Mouse (Mus musculus) left cerebral cortex, postnatal 4 days (tissue): ENCODE data around the gene Tst. TPM values are rescaled to one million over a fixed set of nuclear protein-coding genes. Genes with fewer than 3 reads are reported as not detected.

Experiments
- DNase-seq: peaks from one replicate; pipeline ENCODE4 v3.0.0-alpha.2; 2022
- intact Hi-C: fragments of 180-260 bp; cut with DNase I; formaldehyde crosslinking; loops from one replicate; pipeline ENCODE4 v1.15.1; 2025
- total RNA-seq, 2 experiments: library from RNA; stranded (reverse); gene quantifications; 2 replicates each; pipeline ENCODE4 v1.2.3; 2021

Gene Tst
- total RNA-seq, 2 experiments from 2014 or later: 29.2 to 30.4 TPM

- intact Hi-C loops: loop anchor here (10.0 kb wide), 1 partner anchor 457 kb away; the partner anchor contains the start of gene Eif3d
- DNase-seq: no peak
Measured at GRCm38 (mm10) chr15:78431541-78432121, 25.9 kb upstream of the Tst start.

DNA sequence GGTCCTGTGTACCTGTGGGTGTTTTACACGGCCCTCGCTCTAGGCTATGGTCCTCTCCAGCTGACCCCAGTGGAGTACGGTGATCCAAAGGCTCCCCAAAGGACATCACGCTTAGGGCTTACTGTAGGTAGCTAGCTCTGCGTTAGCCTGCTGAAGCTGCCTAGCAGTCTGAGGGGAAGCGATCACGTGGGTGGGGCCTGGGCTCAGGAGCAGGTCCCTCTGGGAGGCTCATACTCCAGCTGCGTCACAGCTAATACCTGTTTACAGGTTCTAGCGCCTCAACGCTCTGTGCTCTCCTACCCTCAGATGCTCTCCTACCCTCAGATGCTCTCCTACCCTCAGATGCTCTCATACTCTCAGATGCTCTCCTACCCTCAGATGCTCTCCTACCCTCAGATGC is 25.2 kb upstream of the Tst start:
- intact Hi-C loops: loop anchor here (10.0 kb wide), 1 partner anchor 456 kb away; the partner anchor contains the start of gene Eif3d
- no peak for DNase-seq

DNA sequence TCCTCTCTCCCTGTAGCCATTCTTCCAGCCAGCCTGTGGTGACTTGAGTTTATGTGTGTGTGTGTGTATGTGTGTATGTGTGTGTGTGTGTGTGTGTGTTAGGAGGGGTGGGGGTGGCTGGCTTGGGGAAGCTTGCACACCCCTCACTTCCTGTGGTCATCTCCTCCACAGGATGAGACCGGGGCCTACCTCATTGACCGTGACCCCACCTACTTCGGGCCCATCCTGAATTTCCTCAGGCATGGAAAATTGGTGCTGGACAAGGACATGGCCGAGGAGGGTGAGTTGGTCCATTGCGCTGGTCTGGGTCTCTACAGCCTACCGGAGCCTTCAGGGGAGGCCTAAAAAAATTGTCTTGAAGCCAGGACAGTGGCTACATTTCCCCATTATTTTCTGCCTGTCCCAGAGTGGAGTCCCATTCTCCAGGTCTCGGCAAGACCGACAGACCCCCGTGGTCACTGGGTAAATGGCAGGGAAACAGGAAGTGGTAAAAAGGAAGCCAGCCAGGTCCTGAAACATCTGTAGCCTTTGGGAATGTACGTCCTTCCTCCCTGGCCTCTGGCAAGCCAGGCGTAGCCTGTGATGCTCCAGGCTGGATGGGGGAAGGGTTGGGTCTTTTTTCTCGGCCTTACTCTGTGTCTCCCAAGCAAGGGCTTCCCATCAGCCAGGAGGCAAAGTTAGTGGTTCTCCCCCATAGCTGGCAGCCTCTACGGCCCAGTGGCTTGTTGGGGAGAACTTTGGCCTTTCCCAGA is 24.3 kb upstream of the Tst start:
- intact Hi-C loops: loop anchor here (10.0 kb wide), 1 partner anchor 455 kb away; the partner anchor contains the start of gene Eif3d
- DNase-seq: no peak

DNA sequence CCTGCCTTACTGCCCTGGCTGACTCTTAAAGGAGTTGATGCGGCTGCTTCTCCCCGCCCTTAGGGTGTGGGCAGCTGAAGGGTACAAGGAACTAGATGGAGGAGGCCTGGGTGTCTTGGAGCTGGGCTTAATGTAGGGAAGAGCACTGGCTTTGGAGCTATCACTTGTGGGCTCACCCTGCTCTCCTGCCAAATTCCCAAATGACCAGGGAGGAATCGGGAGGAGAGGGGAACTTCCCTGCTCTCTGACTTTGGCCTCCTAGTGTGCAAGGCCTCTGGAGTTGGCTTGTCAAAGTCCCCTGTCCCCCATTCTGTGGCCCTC is 23.4 kb upstream of the Tst start:
- DNase-seq: no peak
- intact Hi-C loops: no loop called here

DNA sequence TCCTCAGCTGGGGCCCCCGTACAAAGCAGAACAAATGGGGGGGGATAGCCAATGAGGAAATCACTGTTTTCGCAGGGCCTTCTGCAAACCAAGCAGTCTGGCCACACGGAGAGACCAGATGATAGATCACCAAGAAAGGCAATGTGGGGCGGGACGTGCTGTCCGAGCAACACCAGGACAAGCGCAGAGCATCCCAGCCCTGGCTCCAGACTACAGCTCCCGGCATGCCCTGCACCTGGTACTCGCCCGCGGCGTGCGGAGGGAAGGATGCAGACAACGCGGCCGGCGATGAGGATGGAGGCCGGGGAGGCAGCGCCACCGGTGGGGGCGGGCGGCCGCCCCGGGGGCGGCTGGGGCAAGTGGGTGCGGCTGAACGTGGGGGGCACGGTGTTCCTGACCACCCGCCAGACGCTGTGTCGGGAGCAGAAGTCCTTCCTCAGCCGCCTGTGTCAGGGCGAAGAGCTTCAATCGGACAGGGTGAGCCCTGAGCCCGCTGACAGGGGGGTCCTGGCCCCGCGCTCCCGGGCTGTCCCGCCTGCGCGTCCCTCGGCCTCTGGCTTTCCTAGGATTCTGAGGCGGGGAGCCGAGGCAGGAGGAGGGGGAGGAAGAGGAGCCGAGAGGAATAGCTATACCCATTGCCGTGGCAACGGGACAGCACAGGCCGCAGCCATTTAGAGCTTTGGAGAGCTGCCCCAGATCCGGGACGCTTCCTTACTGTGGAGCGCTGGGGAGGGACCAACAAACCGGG is 22.9 kb upstream of the Tst start, which contains the start of gene Kctd17:
TSS of gene Kctd17 (plus strand) at position 174 of the 748 bp plus-strand sequence.
- intact Hi-C loops: no loop called here
- peak; percentile 83 for DNase-seq

- intact Hi-C loops: no loop called here
Measured at GRCm38 (mm10) chr15:78425230-78425629, 19.5 kb upstream of the Tst start.

DNA sequence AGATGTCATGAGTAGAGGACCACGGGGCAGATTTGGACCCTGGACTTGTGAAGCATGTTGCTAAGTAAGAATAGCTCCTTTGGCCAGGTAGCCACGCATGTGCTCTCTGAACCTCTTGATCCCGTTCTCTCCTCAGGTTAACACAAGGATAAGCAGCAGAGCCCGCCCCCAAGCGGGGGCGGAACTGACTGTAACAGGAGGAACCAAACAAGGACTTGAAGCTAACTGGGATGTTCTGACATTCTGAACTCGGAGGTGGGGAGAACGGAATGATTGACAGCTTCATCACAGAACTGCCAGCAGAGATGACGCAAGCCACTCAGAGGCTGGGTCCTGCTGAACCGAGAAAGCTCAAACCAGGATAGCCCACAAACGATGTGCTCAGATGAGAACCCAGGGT is 18.8 kb upstream of the Tst start:
- no peak for DNase-seq
- intact Hi-C loops: loop anchor here (5.0 kb wide), 2 partner anchors 67 to 167 kb away; no protein-coding TSS in a partner anchor

More at GRCm38 (mm10) chr15:78425230-78425629, 19.5 kb upstream of the Tst start:
- DNase-seq: no peak

DNA sequence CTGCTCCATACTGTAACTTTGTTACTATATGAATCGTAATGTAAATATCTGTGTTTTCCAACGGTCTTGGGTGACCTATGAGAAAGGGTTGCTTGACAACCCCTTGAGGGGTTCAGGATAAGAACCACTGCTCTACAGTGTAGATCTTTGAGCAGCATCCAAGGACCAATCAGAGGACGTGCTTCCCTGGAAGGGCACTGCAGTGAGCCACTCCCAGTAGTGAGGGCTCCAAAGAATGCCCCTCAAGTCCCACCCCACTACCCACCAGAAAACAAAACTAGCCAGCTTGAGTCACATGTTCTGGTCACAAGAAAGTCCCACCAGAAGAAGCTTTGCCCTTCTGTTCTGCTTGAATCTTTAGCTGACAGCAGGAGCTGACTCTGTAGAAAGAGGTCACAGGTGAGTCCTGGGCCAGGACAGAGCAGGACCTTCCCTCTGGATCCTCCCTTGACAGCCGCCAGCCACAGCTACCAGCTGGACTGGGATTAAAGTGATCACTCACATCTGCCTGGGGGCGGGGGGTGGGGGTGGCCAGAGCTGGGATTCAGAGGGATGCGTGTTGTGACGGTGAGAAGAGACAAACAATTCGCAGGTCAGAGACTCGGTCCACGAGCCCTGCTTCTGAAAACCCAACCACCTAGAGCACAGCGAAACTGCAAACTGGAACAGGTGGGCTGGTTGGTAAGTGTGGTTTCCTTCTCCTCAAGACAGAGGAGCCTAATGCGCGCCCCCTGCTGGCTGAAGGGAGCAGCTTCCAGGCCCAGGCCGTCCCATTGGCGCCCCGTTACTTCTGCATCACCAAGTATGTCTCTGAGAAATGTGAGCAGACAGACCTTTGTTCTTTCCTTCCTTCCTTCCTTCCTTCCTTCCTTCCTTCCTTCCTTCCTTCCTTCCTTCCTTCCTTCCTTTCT is 16.6 kb upstream of the Tst start:
- DNase-seq: peak; percentile 91
- intact Hi-C loops: loop anchor here (5.0 kb wide), 2 partner anchors 65 to 165 kb away; no protein-coding TSS in a partner anchor

DNA sequence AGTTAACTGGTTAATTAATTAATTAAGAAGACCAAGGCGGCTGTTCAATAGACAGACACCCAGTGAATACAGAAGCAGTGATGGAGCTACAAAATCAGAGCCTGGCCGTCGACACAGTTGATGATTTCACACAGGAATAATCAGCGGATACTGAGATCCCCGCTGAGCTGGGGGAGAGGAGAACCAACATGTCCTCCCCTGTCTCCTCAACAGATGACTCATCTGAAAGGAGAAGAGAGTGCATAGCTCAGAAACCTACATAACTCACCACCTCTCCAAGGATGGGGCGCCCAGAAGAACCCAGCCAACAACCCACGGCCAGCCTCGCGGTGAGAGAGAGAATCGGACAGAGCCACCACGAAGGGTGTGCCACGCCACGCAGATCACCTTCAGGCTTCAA is 14.7 kb upstream of the Tst start:
- DNase-seq: no peak
- intact Hi-C loops: loop anchor here (5.0 kb wide), 2 partner anchors 63 to 163 kb away; no protein-coding TSS in a partner anchor

- intact Hi-C loops: no loop called here
- no peak for DNase-seq
Measured at GRCm38 (mm10) chr15:78416937-78417336, 11.2 kb upstream of the Tst start.

DNA sequence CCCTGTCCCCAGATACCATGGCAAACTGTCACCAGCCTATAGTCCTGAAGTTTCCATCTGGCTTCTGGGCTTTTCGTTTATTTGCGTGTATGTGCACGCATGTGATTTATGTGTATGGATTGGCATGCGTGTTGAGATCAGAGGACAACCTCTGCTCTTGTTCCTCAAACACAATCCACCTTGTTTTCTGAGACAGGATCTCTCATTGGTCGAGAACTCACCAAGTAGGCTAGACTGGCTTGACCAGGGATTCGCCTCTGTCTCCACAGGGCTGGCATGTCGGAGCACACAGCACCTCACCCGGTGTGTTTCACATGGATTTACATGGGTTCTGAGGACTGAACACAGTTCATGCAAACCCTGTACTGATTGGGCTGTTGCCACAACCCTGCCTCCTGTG is 8.4 kb upstream of the Tst start:
- intact Hi-C loops: no loop called here

DNA sequence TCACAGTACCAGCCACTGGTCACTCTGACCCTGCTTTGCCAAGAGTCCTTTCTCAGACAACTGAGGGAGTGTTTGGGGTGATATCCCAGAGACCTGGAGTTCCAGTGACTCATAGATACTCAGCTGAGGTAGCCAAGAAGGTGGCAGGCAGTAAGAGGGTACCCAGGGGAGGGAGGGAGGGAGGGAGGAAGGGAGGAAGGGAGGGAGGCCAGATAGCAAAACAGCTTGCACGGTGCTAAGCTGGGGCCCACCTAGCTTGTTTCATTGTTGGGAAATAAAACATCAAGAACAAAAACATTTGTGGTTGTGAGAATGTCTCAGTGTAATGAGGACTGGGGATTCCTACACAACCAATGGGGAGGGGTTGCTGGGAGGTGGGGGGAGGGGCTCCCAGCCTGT is 8.0 kb upstream of the Tst start:
- DNase-seq: no peak
- intact Hi-C loops: no loop called here

More for the DNA sequence above, 8.4 kb upstream of the Tst start:
- DNase-seq: no peak

- intact Hi-C loops: no loop called here
Measured at GRCm38 (mm10) chr15:78413083-78413718, 7.5 kb upstream of the Tst start.

GRCm38 (mm10) chr15:78409570-78410052 is 3.9 kb upstream of the Tst start:
- intact Hi-C loops: no loop called here
- no peak for DNase-seq

More at GRCm38 (mm10) chr15:78413083-78413718, 7.5 kb upstream of the Tst start:
- DNase-seq: no peak

DNA sequence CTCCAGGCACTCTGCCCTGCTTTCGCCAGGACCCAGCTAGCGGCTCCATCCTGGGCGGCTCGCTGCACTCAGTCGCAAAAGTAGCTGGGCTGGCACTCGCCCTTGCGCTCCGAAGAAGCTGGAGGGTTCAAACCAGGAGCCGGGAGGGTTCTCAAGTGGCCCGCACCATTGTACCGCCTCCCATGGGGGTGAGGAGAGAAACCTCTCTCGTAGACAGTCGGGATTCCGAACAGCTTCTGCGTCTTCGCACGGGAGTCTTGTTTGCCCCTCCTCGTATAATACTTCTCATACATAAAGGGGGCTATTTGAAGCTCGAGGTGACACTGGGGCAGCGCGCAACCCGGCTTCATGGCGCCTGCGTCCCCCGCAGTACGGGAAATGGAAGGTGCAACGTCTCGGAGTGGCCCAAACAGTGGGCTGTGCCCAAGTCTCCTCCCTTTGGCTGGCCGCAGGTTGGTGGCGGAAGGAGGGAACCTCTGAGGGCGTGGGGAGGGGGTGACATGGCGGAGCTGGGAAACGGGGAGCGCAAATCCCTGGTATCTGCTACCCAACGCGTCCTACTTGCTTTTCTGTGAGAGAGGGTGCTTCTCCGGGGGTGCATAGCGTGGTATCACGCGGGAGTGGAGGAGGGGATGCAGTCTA is 707 bp upstream of the Tst start, which contains the start of gene Mpst:
TSS of gene Mpst (plus strand) at position 124 of the 642 bp plus-strand sequence.
- DNase-seq: peak; percentile 91
- intact Hi-C loops: no loop called here

- intact Hi-C loops: no loop called here
Measured at GRCm38 (mm10) chr15:78405098-78405497, 609 bp downstream of the Tst start.

GRCm38 (mm10) chr15:78403896-78404295 is 1.8 kb downstream of the Tst start:
- peak; percentile 91 for DNase-seq
- intact Hi-C loops: no loop called here

More at GRCm38 (mm10) chr15:78405098-78405497, 609 bp downstream of the Tst start:
- no peak for DNase-seq

GRCm38 (mm10) chr15:78403301-78403741 is 2.4 kb downstream of the Tst start:
- no peak for DNase-seq
- intact Hi-C loops: no loop called here

DNA sequence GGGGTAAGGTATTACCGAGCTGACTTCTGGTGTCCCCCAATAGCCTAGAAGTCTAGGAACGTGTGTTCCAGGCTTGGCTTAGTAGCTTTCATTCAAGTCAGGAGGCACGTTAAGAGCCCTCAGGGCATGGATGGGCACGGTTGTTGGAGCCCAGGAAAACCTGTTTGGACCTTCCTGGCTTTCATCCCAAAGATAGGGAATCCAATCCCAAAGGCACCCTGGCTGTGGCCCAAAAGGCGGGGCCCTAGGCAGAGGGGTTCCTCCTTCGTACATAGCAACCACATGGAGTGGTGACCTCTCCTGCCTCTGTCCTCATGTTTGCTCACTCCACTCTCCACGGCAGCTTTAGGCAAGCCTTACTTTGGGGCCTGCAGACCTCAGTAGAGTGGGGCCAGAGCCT is 3.3 kb downstream of the Tst start:
- intact Hi-C loops: no loop called here
- DNase-seq: peak; percentile 59
